Mouse (Mus musculus): ENCODE measurements around the gene Ticam1. TPM values are rescaled to one million over a fixed set of nuclear protein-coding genes. Genes with fewer than 3 reads are reported as not detected.
A peak's percentile ranks its signal among the peaks of the same experiment; 100 is the strongest.

Gene Ticam1
- 10 to 100 TPM; 20.0 to 66.0 (median 29.6) TPM for total RNA-seq (2018; cell fraction: chromatin; rRNA removed)
- total RNA-seq (2018; cell fraction: cytosol; rRNA removed) = 10 to 100 TPM; 29.2 to 68.9 (median 35.2) TPM
- 10 to 100 TPM; 18.9 to 54.1 (median 29.3) TPM for total RNA-seq (2018; cell fraction: nucleus; rRNA removed)
- polyA plus RNA-seq (2018) = 19.5 to 36.1 TPM (median 21.2 TPM) in 3 replicates

DNA sequence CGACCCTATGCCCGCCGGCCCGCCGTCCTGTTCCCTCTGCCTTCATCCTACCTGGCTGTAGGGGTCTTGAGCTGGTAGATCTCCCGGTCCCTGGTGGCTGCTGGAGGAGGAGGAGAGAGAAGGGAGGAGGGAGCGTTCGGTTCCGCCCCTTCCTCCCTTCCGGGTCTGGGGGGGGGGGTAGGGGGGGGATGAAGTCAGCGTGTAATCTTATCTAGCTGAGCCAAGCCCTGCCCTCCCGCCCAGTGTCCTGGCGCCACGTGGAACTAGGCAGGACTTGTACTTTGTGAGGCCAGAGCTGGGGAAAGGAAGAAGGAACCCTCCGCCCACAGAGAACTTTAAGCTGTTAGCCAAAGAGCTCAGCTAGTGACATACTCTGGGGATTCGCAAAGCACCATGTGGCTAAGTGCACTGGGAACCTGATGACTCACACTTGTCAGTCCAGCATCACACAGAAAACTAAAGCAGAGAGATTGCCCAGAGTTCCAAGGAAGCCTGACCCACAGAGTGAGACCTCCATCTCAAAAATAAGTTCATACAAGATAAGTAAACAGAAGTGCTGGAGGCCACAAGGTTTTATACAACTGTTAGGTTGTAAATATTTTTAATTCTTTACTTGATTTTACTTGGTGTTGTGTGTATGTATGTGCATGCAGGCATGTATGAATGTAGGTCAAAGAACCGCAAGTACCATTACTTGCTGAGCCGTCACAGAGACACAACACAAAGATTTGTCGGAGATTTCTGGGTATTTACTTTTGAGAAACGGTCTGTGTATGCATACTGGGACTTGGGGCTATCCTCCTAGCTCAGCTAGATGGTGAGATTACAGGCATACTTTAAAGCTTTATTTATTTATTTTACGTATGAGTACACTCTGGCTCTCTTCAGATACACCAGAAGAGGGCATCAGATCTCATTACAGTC is at the start of gene Ticam1:
Gene Ticam1, minus strand, starts transcription at position 144 of the 924 bp plus-strand sequence.
- Histone ChIP-seq H3K36me3 (ENCODE audit: inconsistent target) (peaks cover 36% of the 10 kb centered on the region), H3K4me3 (ENCODE audit: inconsistent target) (peak within 1 kb of the TSS; percentile 85), H3K79me2 (ENCODE audit: inconsistent target) (peaks cover 47% of the 10 kb centered on the region), H3K27ac (peak within 1 kb of the TSS; percentile 85)
- 7% methylated on average over 10 of the region's 21 CpGs for WGBS (ENCODE audit: missing documents)

- 2% methylated on average over 46 of the region's 57 CpGs for WGBS (ENCODE audit: missing documents)
- Histone ChIP-seq H3K36me3 (ENCODE audit: inconsistent target) (no peaks in the 10 kb centered on the region), H3K27ac (peak within 1 kb of the TSS; percentile 61), H3K79me2 (ENCODE audit: inconsistent target) (peaks cover 39% of the 10 kb centered on the region; the same call in 1 of the 2 replicates), H3K4me3 (ENCODE audit: inconsistent target) (peak within 1 kb of the TSS; percentile 35)
Measured at GRCm38 (mm10) chr17:56325450-56326152, 49.0 kb upstream of the Ticam1 start, which contains the start of gene Kdm4b. Gene Kdm4b, plus strand, starts transcription at chr17:56326062.

GRCm38 (mm10) chr17:56324419-56324818 is 47.8 kb upstream of the Ticam1 start:
- peaks cover 28% of the 10 kb centered on the region; the same call in 1 of the 2 replicates for H3K79me2 ChIP-seq (ENCODE audit: inconsistent target)
- no peaks in the 10 kb centered on the region for H3K36me3 ChIP-seq (ENCODE audit: inconsistent target)
- H3K4me3 ChIP-seq (ENCODE audit: inconsistent target) = no peak overlapping the region
- H3K27ac ChIP-seq = no peak overlapping the region
- 86% methylated on average over 3 of the region's 3 CpGs for WGBS (ENCODE audit: missing documents)

DNA sequence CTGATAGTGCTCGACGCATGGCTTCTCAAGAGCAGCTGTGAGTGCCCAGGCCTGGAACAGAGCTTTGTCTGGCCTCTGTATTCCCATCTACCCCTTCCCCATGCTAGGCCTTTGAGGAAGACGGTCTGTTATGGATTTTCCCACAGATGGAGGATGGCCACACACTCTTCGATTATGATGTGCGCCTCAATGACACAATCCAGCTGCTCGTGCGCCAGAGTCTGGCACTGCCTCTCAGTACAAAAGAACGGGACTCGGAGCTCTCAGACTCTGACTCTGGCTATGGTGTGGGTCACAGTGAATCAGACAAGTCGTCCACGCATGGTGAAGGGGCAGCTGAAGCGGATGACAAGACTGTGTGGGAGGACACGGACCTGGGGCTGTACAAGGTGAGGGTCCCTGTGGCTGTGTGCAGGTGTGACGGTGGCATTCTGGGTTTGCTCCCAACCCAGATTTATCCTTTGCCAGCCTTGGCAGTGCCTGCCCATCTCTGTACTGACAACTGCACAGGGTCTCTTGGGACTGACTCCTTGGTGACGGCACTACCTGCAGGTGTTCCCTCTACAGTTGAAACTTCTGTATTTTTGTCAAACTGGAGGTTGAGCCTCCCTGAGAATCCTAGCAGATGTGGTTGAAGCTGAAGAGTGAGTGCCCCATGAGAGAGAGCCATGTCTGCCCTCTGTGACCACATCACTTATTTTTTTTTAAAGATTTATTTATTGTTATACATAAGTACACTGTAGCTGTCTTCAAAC is 32.8 kb upstream of the Ticam1 start:
- H3K36me3 ChIP-seq (ENCODE audit: inconsistent target) = no peaks in the 10 kb centered on the region
- H3K79me2 ChIP-seq (ENCODE audit: inconsistent target) = peaks cover 52% of the 10 kb centered on the region
- H3K27ac ChIP-seq = no peak overlapping the region
- 92% methylated on average over 12 of the region's 15 CpGs for WGBS (ENCODE audit: missing documents)
- H3K4me3 ChIP-seq (ENCODE audit: inconsistent target) = no peak overlapping the region

- 89% methylated on average over 4 of the region's 6 CpGs for WGBS (ENCODE audit: missing documents)
- no peak overlapping the region for H3K4me3 ChIP-seq (ENCODE audit: inconsistent target)
- H3K36me3 ChIP-seq (ENCODE audit: inconsistent target) = no peaks in the 10 kb centered on the region
- peaks cover 54% of the 10 kb centered on the region for H3K79me2 ChIP-seq (ENCODE audit: inconsistent target)
- H3K27ac ChIP-seq = no peak overlapping the region
Measured at GRCm38 (mm10) chr17:56308088-56308487, 31.5 kb upstream of the Ticam1 start.

DNA sequence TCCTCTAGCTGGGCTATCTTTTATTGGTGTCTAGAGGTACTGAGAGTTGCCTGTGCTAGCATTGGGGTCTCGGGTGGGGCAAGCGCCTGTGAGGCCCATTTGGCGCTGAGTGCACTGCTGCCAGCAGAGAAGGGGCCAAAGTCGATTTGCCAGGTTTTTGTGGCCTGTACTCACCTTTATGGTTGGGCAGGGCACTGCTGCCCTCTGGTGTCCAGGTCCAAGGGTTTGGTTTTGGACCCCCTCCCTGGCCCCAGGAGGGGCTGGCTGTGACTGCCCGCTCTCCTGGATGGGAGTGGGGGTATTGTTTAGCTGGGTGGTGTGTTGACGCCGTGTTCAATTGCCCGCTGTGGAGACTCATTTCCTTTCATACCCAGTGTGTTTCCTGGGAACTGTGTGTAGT is 29.2 kb upstream of the Ticam1 start:
- H3K79me2 ChIP-seq (ENCODE audit: inconsistent target) = peaks cover 54% of the 10 kb centered on the region
- H3K27ac ChIP-seq = no peak overlapping the region
- H3K4me3 ChIP-seq (ENCODE audit: inconsistent target) = no peak overlapping the region
- 87% methylated on average over 8 of the region's 8 CpGs for WGBS (ENCODE audit: missing documents)
- no peaks in the 10 kb centered on the region for H3K36me3 ChIP-seq (ENCODE audit: inconsistent target)

DNA sequence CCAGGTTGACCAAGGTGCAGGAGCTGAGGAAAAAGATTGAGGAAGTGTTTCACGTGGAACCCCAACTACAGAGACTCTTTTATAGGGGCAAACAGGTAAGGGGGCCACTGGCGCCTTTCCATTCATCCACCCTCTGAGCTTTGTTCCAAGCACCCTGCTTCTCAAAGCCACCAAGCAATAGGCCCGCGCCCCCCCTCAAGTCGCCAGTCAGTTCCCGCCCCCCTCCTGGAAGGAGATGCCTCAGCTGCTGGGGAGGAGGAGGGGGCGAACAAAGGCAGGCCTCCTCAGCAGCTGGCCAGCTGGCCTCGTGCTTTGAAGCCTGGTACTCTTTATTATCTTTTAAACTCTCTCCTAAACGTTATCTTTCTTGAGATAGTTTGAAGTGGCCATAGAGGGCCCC is 28.6 kb upstream of the Ticam1 start:
- H3K4me3 ChIP-seq (ENCODE audit: inconsistent target) = peak overlapping the region; percentile 88
- 87% methylated on average over 5 of the region's 9 CpGs for WGBS (ENCODE audit: missing documents)
- no peak overlapping the region for H3K27ac ChIP-seq
- peaks cover 54% of the 10 kb centered on the region for H3K79me2 ChIP-seq (ENCODE audit: inconsistent target)
- H3K36me3 ChIP-seq (ENCODE audit: inconsistent target) = no peaks in the 10 kb centered on the region

- H3K79me2 ChIP-seq (ENCODE audit: inconsistent target) = peaks cover 54% of the 10 kb centered on the region
- no peak overlapping the region; the same call in 1 of the 2 replicates for H3K27ac ChIP-seq
- no peaks in the 10 kb centered on the region for H3K36me3 ChIP-seq (ENCODE audit: inconsistent target)
- 26% methylated on average over 11 of the region's 11 CpGs for WGBS (ENCODE audit: missing documents)
- H3K4me3 ChIP-seq (ENCODE audit: inconsistent target) = peak overlapping the region; percentile 88
Measured at GRCm38 (mm10) chr17:56304718-56305117, 28.1 kb upstream of the Ticam1 start.

DNA sequence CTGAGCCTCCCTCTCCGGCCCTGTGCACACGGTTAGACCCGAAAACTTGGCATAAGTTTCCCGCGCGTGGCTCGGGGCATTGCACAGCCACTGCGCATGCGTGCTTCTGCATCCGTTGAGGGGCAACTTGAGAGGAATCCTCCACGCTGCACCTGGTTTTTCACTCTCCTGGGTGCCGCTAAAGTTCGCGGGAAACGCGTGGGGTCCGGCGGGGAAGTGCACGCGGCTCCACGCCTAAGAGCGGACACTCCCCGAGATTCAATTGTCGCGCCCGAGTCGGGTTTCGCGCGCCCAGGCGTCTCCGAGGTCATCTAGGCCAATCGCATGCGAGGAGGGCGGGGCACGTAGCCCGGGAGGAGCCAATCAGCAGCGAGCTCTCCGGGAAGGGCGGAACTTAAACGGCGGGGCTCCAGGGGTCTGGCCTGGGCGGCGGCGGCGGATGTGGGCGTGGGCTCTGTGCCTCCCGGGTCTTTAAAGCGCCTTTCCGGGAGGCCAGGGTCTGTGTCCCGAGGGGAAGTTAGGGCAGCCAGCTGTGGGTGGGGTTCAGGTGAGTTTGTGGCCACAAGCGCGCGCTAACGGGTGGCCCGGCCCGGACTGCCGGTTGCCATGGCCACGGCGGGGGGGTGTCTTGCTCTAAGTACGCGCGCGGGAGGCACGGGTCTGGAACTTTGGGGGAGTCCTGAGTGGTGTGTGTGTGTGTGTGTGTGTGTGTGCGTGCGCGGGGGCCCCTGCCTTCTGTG is 27.4 kb upstream of the Ticam1 start:
- 0% methylated on average over 64 of the region's 68 CpGs for WGBS (ENCODE audit: missing documents)
- H3K27ac ChIP-seq = peak overlapping the region; percentile 82
- H3K4me3 ChIP-seq (ENCODE audit: inconsistent target) = peak overlapping the region; percentile 88
- H3K79me2 ChIP-seq (ENCODE audit: inconsistent target) = peaks cover 49% of the 10 kb centered on the region
- no peaks in the 10 kb centered on the region for H3K36me3 ChIP-seq (ENCODE audit: inconsistent target)

DNA sequence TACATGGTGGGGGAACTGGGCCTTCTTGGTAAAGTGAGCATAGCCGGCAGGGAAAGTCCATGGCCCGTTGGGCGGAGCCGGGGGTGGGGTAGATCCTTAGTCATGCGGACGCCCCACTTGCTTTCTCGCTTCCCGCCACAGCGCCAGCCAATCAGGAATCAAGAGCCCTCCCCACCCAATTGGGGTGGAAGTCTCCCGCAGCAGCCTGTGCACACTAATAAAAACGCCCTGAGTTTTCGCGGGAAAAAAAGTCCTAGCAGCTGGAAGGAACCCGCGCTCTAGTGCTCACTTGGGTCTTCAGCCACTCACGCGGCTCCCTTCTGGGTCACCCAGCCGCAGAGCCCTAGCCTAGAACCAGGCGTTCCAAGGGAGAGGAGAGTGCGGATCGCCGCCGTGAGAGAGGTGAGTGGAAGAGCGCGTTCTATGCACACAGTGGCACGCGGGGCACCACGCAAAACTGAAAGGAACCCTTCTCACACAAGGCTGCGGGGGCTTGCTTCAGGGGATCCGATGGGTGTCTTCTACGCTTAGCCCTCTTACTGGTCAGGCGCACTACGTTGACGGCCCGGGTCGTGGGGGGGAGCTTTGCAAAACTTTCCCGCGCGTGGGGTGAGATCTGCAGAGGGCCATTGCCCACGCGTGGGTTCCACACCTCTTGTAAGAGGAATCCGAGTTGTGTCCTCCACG is 26.7 kb upstream of the Ticam1 start, which contains the start of gene Uhrf1:
Gene Uhrf1, plus strand, starts transcription at position 162 of the 687 bp plus-strand sequence.
- H3K27ac ChIP-seq = peak within 1 kb of the TSS; percentile 82
- peak within 1 kb of the TSS; percentile 88 for H3K4me3 ChIP-seq (ENCODE audit: inconsistent target)
- WGBS (ENCODE audit: missing documents) = under 1% methylated on average over 43 of the region's 43 CpGs

GRCm38 (mm10) chr17:56302363-56302996 is 25.9 kb upstream of the Ticam1 start:
- WGBS (ENCODE audit: missing documents) = 80% methylated on average over 12 of the region's 13 CpGs
- Histone ChIP-seq H3K4me3 (ENCODE audit: inconsistent target) (no peak overlapping the region), H3K27ac (peak overlapping the region; percentile 82), H3K79me2 (ENCODE audit: inconsistent target) (peaks cover 34% of the 10 kb centered on the region), H3K36me3 (ENCODE audit: inconsistent target) (no peaks in the 10 kb centered on the region)

More for the DNA sequence above, 26.7 kb upstream of the Ticam1 start, which contains the start of gene Uhrf1:
- Histone ChIP-seq H3K79me2 (ENCODE audit: inconsistent target) (peaks cover 42% of the 10 kb centered on the region), H3K36me3 (ENCODE audit: inconsistent target) (no peaks in the 10 kb centered on the region)

DNA sequence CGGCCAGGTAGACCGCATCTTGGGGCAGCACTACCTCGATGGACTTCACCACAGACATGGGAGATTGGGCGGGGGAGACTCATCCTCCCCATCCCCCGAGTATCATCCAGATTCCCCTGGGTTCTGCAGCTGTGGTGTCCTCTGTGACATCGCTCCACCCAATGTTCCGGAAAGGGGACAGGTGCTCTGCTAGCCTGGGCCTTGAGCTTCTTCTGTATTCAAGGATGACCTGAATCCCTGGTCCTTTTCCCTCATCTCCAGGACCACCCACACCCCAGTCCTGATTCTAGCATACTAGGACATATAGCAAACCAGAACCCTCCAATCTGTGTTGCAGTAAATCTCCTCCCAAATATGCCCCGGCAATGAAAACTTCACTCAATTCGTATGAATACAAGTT is 23.6 kb upstream of the Ticam1 start, which contains the start of gene Arrdc5:
Gene Arrdc5, minus strand, starts transcription at position 101 of the 400 bp plus-strand sequence.
- Histone ChIP-seq H3K4me3 (ENCODE audit: inconsistent target) (no peak within 1 kb of the TSS), H3K36me3 (ENCODE audit: inconsistent target) (no peaks in the 10 kb centered on the region), H3K27ac (no peak within 1 kb of the TSS), H3K79me2 (ENCODE audit: inconsistent target) (peaks cover 11% of the 10 kb centered on the region)
- 85% methylated on average over 9 of the region's 9 CpGs for WGBS (ENCODE audit: missing documents)

All from macrophage (primary cell).